ENCODE assay signal across 9 mouse cellular contexts in the genomic region with DNA sequence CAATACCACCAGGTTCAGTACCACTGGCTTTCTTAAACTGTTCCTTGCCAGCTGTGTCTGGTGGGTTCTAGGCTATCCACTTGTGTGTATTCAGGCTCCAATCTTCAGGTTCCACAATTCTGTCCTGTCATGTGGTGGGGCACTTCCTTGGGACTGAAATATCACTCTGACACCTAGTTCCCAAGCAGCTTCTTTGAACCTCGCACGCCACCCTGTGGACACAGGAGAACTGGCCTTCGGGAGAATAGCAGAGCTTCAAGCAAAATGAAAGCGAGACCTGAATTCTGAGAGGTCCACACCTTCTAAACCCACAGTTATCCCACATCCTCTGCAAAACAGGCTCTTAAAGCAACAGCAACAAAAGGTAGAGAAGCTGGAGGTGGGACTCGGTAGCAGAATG.
A peak's percentile ranks its signal among the peaks of the same experiment; 100 is the strongest.
DNase-seq lines count a peak whose midpoint lies in the region; ATAC-seq and TF ChIP-seq lines count a peak whose summit lies in the region.
"Had no signal": no experiment of that assay in that cellular context is flagged by ENCODE, and none has a peak within 500 bp of the region (broad histone marks: within the 10 kb centered on the region; RNA-seq: fewer than 3 reads in every experiment).

No protein-coding gene starts in this region.

- no peaks in the 10 kb centered on the region for H3K27me3 ChIP-seq in kidney, postnatal 0 days (ENCODE audit: insufficient read depth, low read length)
- H3K27me3 ChIP-seq in liver, embryonic 11.5 days (replicated peaks; ENCODE audit: control insufficient read depth, insufficient read depth, low read length) = no peaks in the 10 kb centered on the region

- no peak overlapping the region for H3K4me3 ChIP-seq in kidney, postnatal 0 days (replicated peaks; ENCODE audit: low read depth, low read length)
- H3K4me3 ChIP-seq in liver, embryonic 11.5 days (ENCODE audit: low read depth, low read length) = no peak overlapping the region
- H3K4me3 ChIP-seq: midbrain, embryonic 12.5 days had no signal

- no peak for ATAC-seq in kidney, postnatal 0 days (replicated peaks; ENCODE audit: low FRiP score, low read depth)
- ATAC-seq in liver, embryonic 11.5 days (replicated peaks; ENCODE audit: low FRiP score) = peak; percentile 36; the same call in 1 of the 2 replicates

- no peak overlapping the region for H3K27ac ChIP-seq in kidney, postnatal 0 days
- no peak overlapping the region for H3K27ac ChIP-seq in liver, embryonic 11.5 days (ENCODE audit: low read depth, low read length)
- H3K27ac ChIP-seq: midbrain, embryonic 12.5 days had no signal

- whole genome bisulfite sequencing in kidney, postnatal 0 days = 26% methylated on average over 5 of the region's 5 CpGs
- WGBS in liver, embryonic 11.5 days = 20% methylated on average over 5 of the region's 5 CpGs

- H3K4me2 ChIP-seq in kidney, postnatal 0 days (ENCODE audit: low read length) = no peak overlapping the region
- no peak overlapping the region for H3K4me2 ChIP-seq in liver, embryonic 11.5 days
- H3K4me2 ChIP-seq: midbrain, embryonic 12.5 days had no signal

- peaks cover 6% of the 10 kb centered on the region for H3K4me1 ChIP-seq in kidney, postnatal 0 days (replicated peaks; ENCODE audit: insufficient read depth, low read length)
- peaks cover 12% of the 10 kb centered on the region for H3K4me1 ChIP-seq in liver, embryonic 11.5 days (replicated peaks; ENCODE audit: control insufficient read depth, insufficient read depth, low read length)

- H3K9ac ChIP-seq in kidney, postnatal 0 days (ENCODE audit: low read depth, low read length) = no peak overlapping the region
- H3K9ac ChIP-seq in liver, embryonic 11.5 days (ENCODE audit: low read depth, low read length) = no peak overlapping the region
- H3K9ac ChIP-seq: midbrain, embryonic 12.5 days had no signal

- intact Hi-C loops in gastrocnemius, postnatal 14 days (cut with DNase I; ENCODE audit: low total_unique reads) = loop anchor here (10.0 kb wide), 3 partner anchors 158 to 698 kb away; a partner anchor contains a TSS

- peak; percentile 92 for TF ChIP-seq CTCF in kidney, postnatal 0 days (IDR thresholded peaks at IDR 0.05; ENCODE audit: low read depth)

- H3K9me3 ChIP-seq in kidney, postnatal 0 days (replicated peaks; ENCODE audit: low read length) = no peaks in the 10 kb centered on the region
- no peaks in the 10 kb centered on the region for H3K9me3 ChIP-seq in liver, embryonic 11.5 days (ENCODE audit: control insufficient read depth, low read length)
- H3K9me3 ChIP-seq: midbrain, embryonic 12.5 days had no signal

- no peaks in the 10 kb centered on the region for H3K36me3 ChIP-seq in kidney, postnatal 0 days (ENCODE audit: insufficient read depth, low read length)
- H3K36me3 ChIP-seq in liver, embryonic 11.5 days (ENCODE audit: control insufficient read depth, insufficient read depth, low read length) = no peaks in the 10 kb centered on the region
- H3K36me3 ChIP-seq: midbrain, embryonic 12.5 days had no signal

- DNase-seq in B cell, adult 2 months = peak; percentile 86 to 88
- peak; percentile 95 for DNase-seq in NIH3T3 (ENCODE audit: low read depth)
- peak; percentile 86 to 87 for DNase-seq in cerebellum, postnatal 10 days
- peak; percentile 87 for DNase-seq in gastrocnemius, postnatal 14 days
- DNase-seq in kidney, postnatal 0 days (ENCODE audit: low spot score) = peak; percentile 91
- DNase-seq in liver, embryonic 11.5 days (ENCODE audit: low spot score) = peak; percentile 69
- peak; percentile 44 for DNase-seq in ovary, postnatal 10 days (ENCODE audit: low spot score)
- peak; percentile 78 to 88 for DNase-seq in thymus, postnatal 10 days (ENCODE audit: low spot score in 2 of 2)

Comparison
In these comparisons a context has a peak if more than half of its experiments do, and no peak if none do; other contexts are left out.
1. DNase-seq: peak in every context shown above with its lines; median percentile 95 in NIH3T3; 91 in kidney, postnatal 0 days; 87 in B cell, adult 2 months; 87 in gastrocnemius, postnatal 14 days; 86 in cerebellum, postnatal 10 days; 83 in thymus, postnatal 10 days; 69 in liver, embryonic 11.5 days; 44 in ovary, postnatal 10 days.